Mouse (Mus musculus) spleen, postnatal 36 days (tissue): Measurements from ENCODE around the gene Tmem169.

ENCODE experiments used
- DNase-seq, 2 experiments: peaks; one replicate each; pipeline ENCODE4 v3.0.0; 2022; ENCODE audit warnings: low spot score in 2 of 2, mixed read lengths in 1 of 2

Tmem169 gene

GRCm38 (mm10) chr1:72284539-72284938 lies 370 bp downstream of the Tmem169 start:
- DNase-seq, result no peak

DNA sequence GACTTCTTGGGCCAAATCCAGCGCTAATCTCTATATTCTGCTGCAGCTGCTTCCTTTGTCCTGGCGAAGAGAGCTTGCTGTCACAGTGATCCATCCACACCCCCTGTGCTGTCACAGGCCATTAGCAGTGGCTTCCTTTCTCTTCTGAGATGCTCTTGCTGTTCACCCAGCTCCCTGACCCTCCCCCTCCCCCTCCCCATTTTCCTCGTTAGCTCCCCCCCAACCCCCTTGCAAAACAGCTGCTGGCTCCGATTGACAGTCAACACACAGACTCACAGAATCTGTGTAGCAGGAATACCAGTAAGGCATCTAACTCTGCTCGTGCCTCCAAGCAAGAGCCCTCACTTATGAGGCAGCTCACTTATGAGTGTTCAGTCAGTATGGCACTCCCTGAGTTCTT lies 2.7 kb downstream of the Tmem169 start:
- DNase-seq, result no peak

- DNase-seq, result no peak
Observed at GRCm38 (mm10) chr1:72287893-72288292, 3.7 kb downstream of the Tmem169 start.

DNA sequence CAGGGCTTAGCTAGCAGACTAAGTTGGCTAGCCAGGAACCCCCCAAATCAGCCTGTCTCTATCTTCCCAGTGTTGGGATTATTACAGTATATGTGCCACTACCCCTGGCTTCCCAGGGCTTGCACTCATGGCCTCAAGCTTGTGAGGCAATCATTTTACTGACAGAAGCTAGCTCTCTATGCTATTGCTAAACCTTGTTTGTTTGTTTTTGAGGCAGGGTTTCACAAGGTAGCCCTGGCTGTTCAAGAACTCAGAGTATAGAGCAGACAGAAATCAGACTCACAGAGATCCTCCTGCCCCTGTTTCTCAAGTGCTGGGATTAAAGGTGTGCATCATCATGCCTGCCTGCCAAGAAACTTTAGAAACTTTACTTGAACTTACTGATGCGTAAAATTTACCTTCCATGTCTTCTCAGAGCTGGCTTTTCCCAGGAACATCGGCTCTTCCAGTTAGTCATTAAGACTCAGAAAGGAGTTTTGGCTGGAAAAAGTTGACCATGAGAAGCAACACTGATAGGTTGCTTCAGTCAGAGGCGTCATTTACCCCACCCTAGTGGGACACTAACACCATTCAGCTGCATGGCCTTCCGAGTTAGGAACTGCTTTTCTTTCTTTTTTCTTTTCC lies 4.5 kb downstream of the Tmem169 start:
- no peak for DNase-seq

- no peak for DNase-seq
Observed at GRCm38 (mm10) chr1:72290896-72291295, 6.7 kb downstream of the Tmem169 start.

- DNase-seq, result no peak
Observed at GRCm38 (mm10) chr1:72291421-72291820, 7.3 kb downstream of the Tmem169 start.

DNA sequence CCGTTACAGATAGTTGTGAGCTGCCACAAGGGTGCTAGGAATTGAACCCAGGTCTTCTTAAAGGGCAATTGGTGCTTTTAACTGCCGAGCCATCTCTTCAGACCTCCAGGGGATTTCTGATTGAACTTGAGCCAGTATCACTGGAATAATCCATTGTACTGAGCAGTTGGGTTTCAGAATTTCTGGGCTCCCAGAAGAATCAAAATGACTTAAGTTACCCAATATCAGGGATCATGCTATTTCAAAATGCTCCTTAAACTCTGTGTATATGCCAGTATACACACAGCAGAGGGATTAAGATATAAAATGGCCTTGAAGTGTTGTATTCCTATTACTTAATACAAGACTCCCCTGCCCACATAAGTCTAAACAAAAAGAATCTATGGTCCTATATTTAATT lies 7.8 kb downstream of the Tmem169 start:
- no peak for DNase-seq

DNA sequence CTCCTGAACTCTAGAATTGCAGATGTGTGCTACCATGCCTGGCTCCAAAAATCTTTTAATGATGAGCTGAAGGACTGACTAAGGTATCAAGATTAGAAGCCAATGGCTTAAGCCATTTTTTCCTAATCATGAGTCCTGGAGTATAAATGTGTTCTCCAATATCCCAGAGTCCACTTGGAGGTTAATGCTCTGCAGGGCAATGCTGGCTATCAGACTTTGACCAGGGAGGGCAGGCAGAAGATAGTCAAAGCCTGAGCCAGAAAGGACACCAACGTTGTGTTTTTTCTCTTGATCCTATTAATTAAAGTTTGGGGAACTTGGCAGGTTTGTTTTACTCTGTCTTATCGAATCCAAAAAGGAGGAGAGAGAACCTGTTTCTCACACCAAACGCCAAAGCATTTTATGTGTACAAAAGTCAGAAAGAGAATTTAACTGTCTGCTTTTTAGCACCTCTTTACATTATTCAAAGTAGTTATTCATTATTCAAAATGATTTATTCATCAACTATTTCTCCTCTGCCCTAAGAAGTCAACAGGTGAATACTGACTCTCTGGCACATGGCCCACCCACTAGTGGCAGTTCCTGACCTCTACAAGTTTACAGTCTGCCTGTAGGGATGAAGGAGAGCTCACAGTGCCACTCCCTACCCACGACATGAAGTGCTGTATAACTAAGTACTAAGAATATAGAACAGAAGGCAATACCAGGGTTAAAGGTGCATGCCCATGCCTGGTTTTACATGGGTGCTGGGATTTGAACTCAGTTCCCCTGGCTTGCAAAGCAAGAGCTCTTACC lies 9.9 kb downstream of the Tmem169 start:
- DNase-seq, result no peak

- no peak for DNase-seq
Observed at GRCm38 (mm10) chr1:72295746-72296145, 11.6 kb downstream of the Tmem169 start.

- DNase-seq, result no peak
Observed at GRCm38 (mm10) chr1:72301845-72302244, 17.7 kb downstream of the Tmem169 start.

DNA sequence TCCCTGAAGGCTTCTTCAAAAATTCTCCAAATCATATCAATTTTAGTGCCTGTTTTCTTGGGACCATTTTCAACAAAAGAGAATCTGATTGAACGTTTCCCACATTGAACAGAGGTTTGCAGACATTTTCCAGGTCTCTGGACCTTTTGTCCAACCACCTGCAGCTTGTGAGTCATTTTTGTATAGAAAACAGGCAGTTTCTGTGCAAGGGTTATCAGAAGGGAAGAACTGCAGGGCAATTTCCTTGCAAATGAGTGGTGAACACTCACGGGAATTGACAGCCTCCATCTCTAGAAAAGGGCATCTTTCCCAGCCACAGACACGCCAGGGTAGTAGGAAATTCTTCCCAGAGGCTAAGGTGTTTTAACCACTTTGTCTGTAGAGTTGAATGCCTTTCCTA lies 22.1 kb downstream of the Tmem169 start:
- DNase-seq, result no peak

GRCm38 (mm10) chr1:72306679-72307181 lies 22.6 kb downstream of the Tmem169 start:
- peak; percentile 32 to 36 for DNase-seq

DNA sequence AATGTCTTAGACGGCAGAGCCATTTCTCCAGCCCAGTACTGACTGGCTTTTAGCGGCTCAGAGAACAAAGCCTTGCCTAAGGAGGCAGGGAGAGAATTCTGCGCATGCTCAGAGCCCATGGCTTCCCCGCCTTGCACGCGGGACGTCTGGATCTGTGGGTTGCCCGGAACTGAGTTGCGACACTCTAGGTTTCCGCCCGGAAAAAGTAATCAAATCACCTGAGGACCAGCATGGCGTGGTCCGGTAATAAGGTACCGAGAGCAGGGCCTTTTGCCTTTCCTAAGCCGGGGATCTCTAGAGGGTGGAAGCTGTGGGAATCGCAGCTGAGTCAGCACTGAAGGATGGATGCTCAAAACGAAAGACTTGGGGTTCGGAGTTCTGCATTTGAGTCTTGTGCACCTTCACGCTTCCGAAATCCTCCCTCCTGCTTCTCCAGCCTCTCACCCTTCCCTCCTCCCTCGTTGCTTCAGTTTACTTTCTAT lies 23.2 kb downstream of the Tmem169 start, which contains the start of gene Xrcc5:
Gene Xrcc5 (plus strand): TSS at position 105 of the 482 bp plus-strand sequence.
- peak; percentile 88 to 90 for DNase-seq

DNA sequence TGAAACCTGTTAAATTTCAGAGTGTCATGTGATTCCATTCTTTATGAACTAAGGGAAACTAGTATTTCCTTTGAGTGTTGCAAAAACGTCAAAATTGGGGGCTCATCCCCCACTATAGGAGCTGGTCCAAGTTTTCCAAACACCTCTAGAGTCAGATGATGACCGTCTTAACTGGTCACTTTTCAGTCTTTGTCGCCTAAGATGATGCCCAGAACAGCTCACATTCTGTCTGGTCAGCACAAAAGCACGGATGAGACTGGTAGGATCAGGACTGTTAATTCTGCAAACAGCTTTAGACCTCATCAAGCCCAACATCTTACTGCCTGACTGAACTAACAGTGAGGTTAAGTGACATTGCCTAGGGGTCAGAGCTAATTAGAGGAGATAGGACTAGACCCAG lies 24.8 kb downstream of the Tmem169 start:
- DNase-seq, result no peak

DNA sequence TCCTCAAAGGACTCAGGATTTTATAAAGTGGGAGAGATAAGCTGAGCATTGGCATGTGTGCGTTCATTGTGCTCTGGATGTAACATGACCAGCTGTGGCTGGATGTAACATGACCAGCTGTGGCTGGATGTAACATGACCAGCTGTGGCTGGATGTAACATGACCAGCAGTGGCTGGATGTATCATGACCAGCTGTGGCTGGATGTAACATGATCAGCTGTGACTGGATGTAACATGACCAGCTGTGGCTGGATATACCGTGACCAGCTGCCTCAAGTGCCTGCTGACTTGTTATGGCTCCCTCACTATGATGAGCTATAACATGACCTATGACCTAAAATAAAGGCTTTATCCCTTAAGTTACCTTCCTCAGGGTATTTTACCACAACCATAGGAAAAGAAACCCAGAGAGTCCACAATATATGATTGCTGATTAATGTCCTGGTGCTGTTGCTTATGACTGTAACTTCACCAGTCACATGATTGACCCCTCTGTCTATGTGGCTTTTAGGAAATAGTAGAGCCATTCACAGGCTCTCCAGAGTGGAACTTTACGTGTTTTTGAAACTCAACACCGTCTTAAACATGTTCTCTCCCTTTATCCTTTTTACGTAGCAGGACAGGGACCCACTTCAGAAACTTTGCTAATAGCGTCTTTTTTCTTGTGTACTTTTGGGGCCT lies 25.7 kb downstream of the Tmem169 start:
- DNase-seq, result no peak

- DNase-seq, result no peak
Observed at GRCm38 (mm10) chr1:72312701-72313398, 28.7 kb downstream of the Tmem169 start.

DNA sequence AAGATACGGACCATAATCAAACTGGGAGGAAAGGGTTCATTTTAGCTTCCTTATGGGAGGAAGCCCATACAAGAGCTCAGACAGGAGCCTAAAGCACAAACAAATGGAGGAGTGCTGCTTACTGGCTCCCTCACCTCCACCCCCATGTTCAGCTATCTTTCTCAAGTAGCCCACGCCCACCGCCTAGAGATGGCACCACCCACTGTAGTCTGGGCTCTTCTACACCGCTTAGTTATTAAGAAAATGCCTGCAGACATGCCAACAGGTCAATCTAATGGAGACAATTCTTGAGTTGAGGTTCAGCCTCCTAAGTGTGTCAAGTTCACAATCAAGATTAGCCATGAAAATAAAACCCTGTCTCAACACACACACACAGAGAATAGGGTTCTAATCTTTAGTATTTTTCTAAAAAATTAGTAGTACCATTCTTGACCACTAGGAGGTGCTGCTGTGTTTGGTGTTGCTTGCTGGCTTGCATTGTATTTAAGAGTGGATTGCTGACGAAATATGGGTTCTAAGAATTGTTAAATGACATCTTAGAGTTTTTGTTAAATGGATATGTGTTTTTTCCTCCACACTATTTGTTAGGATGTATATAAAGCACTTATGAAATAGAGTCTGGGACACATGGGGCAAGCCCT lies 29.4 kb downstream of the Tmem169 start:
- peak in 1 of 2 experiments; percentile 7 for DNase-seq

- no peak for DNase-seq
Observed at GRCm38 (mm10) chr1:72315447-72315846, 31.3 kb downstream of the Tmem169 start.

DNA sequence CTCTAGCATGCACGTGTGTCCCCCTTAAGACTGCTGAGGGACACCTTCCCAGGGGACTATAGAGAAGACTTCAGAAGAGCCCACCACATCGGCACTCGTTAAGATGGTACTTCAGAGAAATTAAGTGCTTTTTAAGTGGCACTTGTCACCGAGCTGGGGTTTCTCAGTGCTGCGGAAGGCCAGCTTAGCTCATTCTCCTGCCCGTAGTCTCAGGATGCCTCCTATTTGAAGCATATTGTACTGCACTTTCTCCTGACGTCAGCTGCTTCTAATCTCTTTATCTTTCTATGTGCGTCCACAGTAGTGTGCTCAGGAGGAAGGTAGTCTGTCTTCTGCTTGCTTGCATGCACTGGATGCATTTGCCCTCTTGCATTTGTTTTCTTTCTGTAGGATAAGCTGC lies 32.2 kb downstream of the Tmem169 start:
- DNase-seq, result no peak

GRCm38 (mm10) chr1:72316901-72317300 lies 32.7 kb downstream of the Tmem169 start:
- peak; percentile 9 to 13 for DNase-seq

GRCm38 (mm10) chr1:72320759-72321158 lies 36.6 kb downstream of the Tmem169 start:
- DNase-seq, result no peak
